Comparison of ENCODE assay signal across 8 mouse cellular contexts in genomic region chr13:98572581-98573260, GRCm38 (mm10).
DNase-seq lines count a peak whose midpoint lies in the region; ATAC-seq and TF ChIP-seq lines count a peak whose summit lies in the region.

No protein-coding gene starts in this region.

- DNase-seq in lung, embryonic 14.5 days, result peak; percentile 46
- no peak for DNase-seq in lung, adult 18-20 months
- DNase-seq in forebrain, embryonic 10.5 days (ENCODE audit: extremely low spot score, low spot score), result peak; percentile 87
- DNase-seq in adrenal gland, adult 18-20 months (ENCODE audit: low spot score in 2 of 2), result no peak
- DNase-seq in kidney, adult 9 months, result no peak

- peak overlapping the region; percentile 44 for H3K4me3 ChIP-seq in lung, embryonic 14.5 days (ENCODE audit: low read depth, low read length)
- peak overlapping the region; percentile 42 for H3K4me3 ChIP-seq in forebrain, embryonic 10.5 days
- peak overlapping the region; percentile 45 for H3K4me3 ChIP-seq in intestine, embryonic 16.5 days (ENCODE audit: low read length)
- H3K4me3 ChIP-seq in neural tube, embryonic 15.5 days (replicated peaks), result peak overlapping the region; percentile 43

- H3K4me2 ChIP-seq in lung, embryonic 14.5 days, result peak overlapping the region; percentile 81
- peak overlapping the region; percentile 93 for H3K4me2 ChIP-seq in intestine, embryonic 16.5 days (ENCODE audit: low read depth, low read length)
- peak overlapping the region; percentile 85 for H3K4me2 ChIP-seq in neural tube, embryonic 15.5 days

- peak; percentile 61 for ATAC-seq in lung, embryonic 14.5 days (ENCODE audit: insufficient read depth)
- 0 out of 2 replicates have a peak, but pooled peaks have one; percentile 31 for ATAC-seq in intestine, embryonic 16.5 days
- ATAC-seq in neural tube, embryonic 15.5 days (ENCODE audit: low FRiP score), result no peak
- ATAC-seq in megakaryocyte, adult 5-6 weeks (ENCODE audit: poor library complexity, severe bottlenecking), result no peak

- no peak overlapping the region for H3K27ac ChIP-seq in lung, embryonic 14.5 days (ENCODE audit: low read depth)
- H3K27ac ChIP-seq in forebrain, embryonic 10.5 days, result peak overlapping the region; percentile 80
- no peak overlapping the region for H3K27ac ChIP-seq in intestine, embryonic 16.5 days (ENCODE audit: low read length)
- no peak overlapping the region for H3K27ac ChIP-seq in neural tube, embryonic 15.5 days (replicated peaks)

- no peaks in the 10 kb centered on the region for H3K9me3 ChIP-seq in lung, embryonic 14.5 days (ENCODE audit: low read depth, low read length)
- no peaks in the 10 kb centered on the region for H3K9me3 ChIP-seq in forebrain, embryonic 10.5 days
- H3K9me3 ChIP-seq in intestine, embryonic 16.5 days (ENCODE audit: control insufficient read depth, low read length), result no peaks in the 10 kb centered on the region
- no peaks in the 10 kb centered on the region for H3K9me3 ChIP-seq in neural tube, embryonic 15.5 days (replicated peaks)

- H3K9ac ChIP-seq in lung, embryonic 14.5 days, result peak overlapping the region; percentile 36
- H3K9ac ChIP-seq in intestine, embryonic 16.5 days (ENCODE audit: low read depth, low read length), result peak overlapping the region; percentile 64
- peak overlapping the region; percentile 36 for H3K9ac ChIP-seq in neural tube, embryonic 15.5 days (replicated peaks)

- WGBS in lung, embryonic 14.5 days, result under 1% methylated on average over 50 of the region's 50 CpGs
- under 1% methylated on average over 50 of the region's 50 CpGs for WGBS in forebrain, embryonic 10.5 days
- 3% methylated on average over 50 of the region's 50 CpGs for WGBS in intestine, embryonic 16.5 days
- WGBS in neural tube, embryonic 15.5 days, result under 1% methylated on average over 50 of the region's 50 CpGs

- H3K27me3 ChIP-seq in lung, embryonic 14.5 days (ENCODE audit: insufficient read depth, low read length), result peaks cover 28% of the 10 kb centered on the region
- H3K27me3 ChIP-seq in forebrain, embryonic 10.5 days (ENCODE audit: poor library complexity, severe bottlenecking), result peaks cover 99% of the 10 kb centered on the region
- H3K27me3 ChIP-seq in intestine, embryonic 16.5 days (replicated peaks; ENCODE audit: control insufficient read depth, insufficient read depth, low read length), result peaks cover 19% of the 10 kb centered on the region; the same call in 1 of the 2 replicates
- H3K27me3 ChIP-seq in neural tube, embryonic 15.5 days (replicated peaks), result peaks cover 53% of the 10 kb centered on the region

- TF ChIP-seq CTCF in lung, embryonic 14.5 days (IDR thresholded peaks at IDR 0.05; ENCODE audit: low read depth), result 0 out of 2 replicates have a peak, but pooled peaks have one; percentile 19

- 0 out of 2 replicates have a peak, but pooled peaks cover 4% of the 10 kb centered on the region for H3K4me1 ChIP-seq in lung, embryonic 14.5 days (ENCODE audit: insufficient read depth)
- peaks cover 49% of the 10 kb centered on the region for H3K4me1 ChIP-seq in forebrain, embryonic 10.5 days
- H3K4me1 ChIP-seq in intestine, embryonic 16.5 days (ENCODE audit: control insufficient read depth, insufficient read depth, low read length), result peaks cover 12% of the 10 kb centered on the region
- peaks cover 19% of the 10 kb centered on the region for H3K4me1 ChIP-seq in neural tube, embryonic 15.5 days

- no peaks in the 10 kb centered on the region for H3K36me3 ChIP-seq in lung, embryonic 14.5 days (ENCODE audit: insufficient read depth)
- no peaks in the 10 kb centered on the region for H3K36me3 ChIP-seq in forebrain, embryonic 10.5 days (replicated peaks)
- H3K36me3 ChIP-seq in intestine, embryonic 16.5 days (ENCODE audit: control insufficient read depth, insufficient read depth, low read length), result no peaks in the 10 kb centered on the region
- no peaks in the 10 kb centered on the region for H3K36me3 ChIP-seq in neural tube, embryonic 15.5 days

Comparison
In these comparisons a context has a peak if more than half of its experiments do, and no peak if none do; other contexts are left out.
1. DNase-seq: peak in lung, embryonic 14.5 days (single experiment) and forebrain, embryonic 10.5 days (single experiment); none in lung, adult 18-20 months (0 of 2), adrenal gland, adult 18-20 months (0 of 2) and kidney, adult 9 months (single experiment).
2. ATAC-seq: peak in lung, embryonic 14.5 days (single experiment) and intestine, embryonic 16.5 days (single experiment); none in neural tube, embryonic 15.5 days (single experiment) and megakaryocyte, adult 5-6 weeks (single experiment).
3. Peak in every context shown above with its lines, with median percentiles within 50 percentile points of each other: H3K4me2 ChIP-seq, H3K4me3 ChIP-seq and H3K9ac ChIP-seq.